Mouse (Mus musculus) liver, embryonic 14.5 days (tissue): ENCODE results near the gene Lefty2. TPM values are rescaled to one million over a fixed set of nuclear protein-coding genes. Genes with fewer than 3 reads are reported as not detected.
A peak's percentile ranks its signal among the peaks of the same experiment; 100 is the strongest.

Experiments used
- ATAC-seq: fragments of 200-750 bp; cut with Nextera tagmentation; 2 replicates; pipeline ENCODE4 v1.8.0; 2017; ENCODE audit warnings: moderate number of reproducible peaks, mild to moderate bottlenecking, moderate library complexity; ENCODE audit not compliant: insufficient read depth
- DNase-seq, 3 experiments: peaks; one replicate each; pipeline ENCODE4 v3.0.0-alpha.2; 2012 to 2013; ENCODE audit warnings: low read depth in 3 of 3, low spot score in 3 of 3
- H3K27ac ChIP-seq: fragments of 300-500 bp; sonication (generic); 2 replicates; pipeline ENCODE4 v1.5.1; 2014; ENCODE audit warnings: moderate library complexity, mild to moderate bottlenecking, control low read depth, inconsistent platforms
- H3K27me3 ChIP-seq: fragments of 300-500 bp; sonication (generic); 2 replicates; pipeline ENCODE4 v1.6.1; 2014; ENCODE audit warnings: mild to moderate bottlenecking, low read length, moderate library complexity; ENCODE audit not compliant: control insufficient read depth, insufficient read depth
- H3K36me3 ChIP-seq: fragments of 300-500 bp; sonication (generic); replicated peaks from 2 replicates; pipeline ENCODE4 v1.6.1; 2014; ENCODE audit warnings: low read depth; ENCODE audit not compliant: control insufficient read depth, insufficient read depth
- H3K4me1 ChIP-seq, 2 experiments: fragments of 200-500 bp in 1 of 2; fragments of 300-500 bp in 1 of 2; sonication (generic) in 1 of 2; replicated peaks; 2 replicates each; pipeline ENCODE4 v1.6.1; 2012 to 2014; ENCODE audit warnings: antibody characterized with exemption in 1 of 2, inconsistent platforms in 1 of 2, low read length in 1 of 2; ENCODE audit not compliant: control insufficient read depth in 2 of 2, insufficient read depth in 2 of 2
- H3K4me2 ChIP-seq: fragments of 300-500 bp; sonication (generic); 2 replicates; pipeline ENCODE4 v1.6.1; 2014; ENCODE audit warnings: low read depth, mild to moderate bottlenecking, control low read depth, moderate library complexity
- H3K4me3 ChIP-seq, 2 experiments: fragments of 200-500 bp in 1 of 2; fragments of 300-500 bp in 1 of 2; sonication (generic) in 1 of 2; 2 replicates each; pipeline ENCODE4 v1.5.1; 2012 to 2014; ENCODE audit warnings: low read depth in 2 of 2, low read length in 2 of 2, mild to moderate bottlenecking in 2 of 2, control low read depth in 1 of 2, inconsistent platforms in 1 of 2, moderate library complexity in 1 of 2; ENCODE audit not compliant: insufficient read depth in 1 of 2
- H3K9ac ChIP-seq: fragments of 300-500 bp; sonication (generic); replicated peaks from 2 replicates; pipeline ENCODE4 v1.6.1; 2014; ENCODE audit warnings: mild to moderate bottlenecking, control low read depth, moderate library complexity
- H3K9me3 ChIP-seq: fragments of 300-500 bp; sonication (generic); 2 replicates; pipeline ENCODE4 v1.6.1; 2016; ENCODE audit warnings: low read length, mixed read lengths; ENCODE audit not compliant: control insufficient read depth
- CTCF ChIP-seq: IDR thresholded peaks from 2 replicates; pipeline ENCODE4 v1.5.1; 2016; ENCODE audit warnings: antibody characterized with exemption, low read depth, control low read depth
- EP300 ChIP-seq: IDR thresholded peaks from 2 replicates; pipeline ENCODE4 v1.6.1; 2016; ENCODE audit warnings: antibody characterized with exemption, low read depth
- WGBS: fragments of 180-500 bp; shearing (Covaris S2); extraction: QIAGEN DNeasy Blood & Tissue Kit; methylation state at CpG from one replicate; pipeline ENCODE4 v1.1.7; 2014; ENCODE audit not compliant: insufficient replicate concordance; 5-methylcytosine and 5-hydroxymethylcytosine counted together
- polyA plus RNA-seq, 2 experiments: library from polyadenylated mRNA; depleted of rRNA in 1 of 2; stranded (reverse) in 1 of 2; unstranded in 1 of 2; fragments of >200 nt; fragmentation: Nextera tagmentation in 1 of 2; extraction: Ambion mirVana in 1 of 2; gene quantifications; 2 replicates each; pipeline versions ENCODE4 v1.2.1 to v1.2.3; 2012 to 2014

Gene Lefty2
- polyA plus RNA-seq, 2 experiments, result not detected

DNA sequence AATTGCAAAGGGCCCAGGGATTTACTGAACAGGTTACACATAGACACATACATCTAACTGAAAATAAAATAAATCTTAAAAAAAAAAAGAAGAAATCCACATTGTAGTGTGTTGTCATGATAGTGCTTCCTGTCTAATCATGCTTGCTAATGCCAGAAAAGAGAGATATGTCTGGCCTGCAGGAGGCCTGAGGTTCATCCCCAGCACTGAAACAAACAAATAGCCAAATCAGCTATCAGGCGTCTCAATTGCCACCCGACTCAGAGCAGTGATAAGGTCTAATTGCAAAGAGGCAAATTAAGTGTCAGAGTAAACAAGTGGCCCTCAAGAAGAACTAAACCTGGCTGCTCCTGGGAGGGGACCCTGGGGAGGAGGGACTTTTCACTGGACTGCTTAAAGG is 36.7 kb downstream of the Lefty2 start:
- H3K4me2 ChIP-seq, result no peak overlapping the region
- no peak for DNase-seq
- H3K27ac ChIP-seq, result no peak overlapping the region
- H3K9ac ChIP-seq, result no peak overlapping the region
- H3K4me1 ChIP-seq, result no peaks in the 10 kb centered on the region; a peak in 1 of 4 replicates
- no peaks in the 10 kb centered on the region for H3K36me3 ChIP-seq
- no peak for TF ChIP-seq CTCF
- no peak for TF ChIP-seq EP300
- peaks cover 6% of the 10 kb centered on the region for H3K27me3 ChIP-seq
- no peak overlapping the region for H3K4me3 ChIP-seq
- ATAC-seq, result no peak
- 17% methylated on average over 2 of the region's 2 CpGs for WGBS
- H3K9me3 ChIP-seq, result no peaks in the 10 kb centered on the region

DNA sequence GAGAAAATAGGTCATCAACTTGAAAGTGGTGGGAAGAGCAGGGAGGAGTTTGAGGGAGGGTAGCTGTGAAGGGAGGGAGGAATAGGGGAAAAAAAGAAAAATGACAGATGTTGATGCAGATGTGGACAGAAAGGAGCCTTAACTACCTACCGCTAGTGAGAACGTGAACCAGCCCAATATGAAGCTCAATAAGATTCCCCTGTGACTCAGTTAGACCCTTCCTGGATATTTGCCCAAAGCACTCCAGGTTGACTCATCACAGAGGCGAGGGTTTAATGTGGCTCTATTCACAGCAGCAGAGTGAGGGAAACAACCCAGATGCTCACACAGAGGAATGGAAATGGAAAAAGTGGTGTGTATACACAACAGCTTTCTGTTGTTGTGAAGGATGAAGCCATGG is 38.2 kb downstream of the Lefty2 start:
- H3K9ac ChIP-seq, result no peak overlapping the region
- no peak overlapping the region for H3K4me2 ChIP-seq
- H3K4me1 ChIP-seq, result peaks cover 0 to 5% of the 10 kb centered on the region in 2 experiments; a peak in 3 of 4 replicates
- DNase-seq (no peak), ATAC-seq (no peak)
- H3K36me3 ChIP-seq, result no peaks in the 10 kb centered on the region
- WGBS, result 70% methylated on average over 3 of the region's 3 CpGs
- no peak for TF ChIP-seq CTCF
- TF ChIP-seq EP300, result no peak
- H3K27ac ChIP-seq, result no peak overlapping the region
- H3K27me3 ChIP-seq, result peaks cover 11% of the 10 kb centered on the region
- no peak overlapping the region for H3K4me3 ChIP-seq
- no peaks in the 10 kb centered on the region for H3K9me3 ChIP-seq

DNA sequence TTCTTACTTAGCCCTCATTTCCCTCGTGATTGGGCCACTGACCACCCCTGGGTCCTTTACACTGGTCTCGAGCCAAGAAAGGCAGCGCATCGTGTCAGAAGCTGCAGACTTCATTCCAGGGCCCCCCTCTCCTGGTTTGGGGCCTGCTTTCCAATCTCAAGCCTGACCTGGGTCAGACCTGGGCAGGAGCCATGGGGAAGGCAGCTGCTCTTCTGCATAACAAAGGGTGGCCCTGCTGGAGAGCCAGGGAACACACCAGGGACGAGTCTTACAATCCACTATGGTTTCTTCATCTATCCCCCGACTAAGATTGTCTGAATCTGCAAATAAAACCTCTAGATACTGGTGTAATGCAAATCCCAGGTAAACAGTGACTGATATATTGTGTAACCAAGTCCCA is 40.8 kb downstream of the Lefty2 start:
- no peak overlapping the region for H3K4me3 ChIP-seq
- H3K9me3 ChIP-seq, result no peaks in the 10 kb centered on the region
- no peak for TF ChIP-seq EP300
- TF ChIP-seq CTCF, result no peak
- no peak overlapping the region for H3K9ac ChIP-seq
- DNase-seq (no peak), ATAC-seq (no peak)
- no peak overlapping the region for H3K4me2 ChIP-seq
- peaks cover 8 to 15% of the 10 kb centered on the region in 2 experiments for H3K4me1 ChIP-seq
- no peaks in the 10 kb centered on the region for H3K36me3 ChIP-seq
- 45% methylated on average over 6 of the region's 6 CpGs for WGBS
- peaks cover 8% of the 10 kb centered on the region for H3K27me3 ChIP-seq
- H3K27ac ChIP-seq, result no peak overlapping the region

DNA sequence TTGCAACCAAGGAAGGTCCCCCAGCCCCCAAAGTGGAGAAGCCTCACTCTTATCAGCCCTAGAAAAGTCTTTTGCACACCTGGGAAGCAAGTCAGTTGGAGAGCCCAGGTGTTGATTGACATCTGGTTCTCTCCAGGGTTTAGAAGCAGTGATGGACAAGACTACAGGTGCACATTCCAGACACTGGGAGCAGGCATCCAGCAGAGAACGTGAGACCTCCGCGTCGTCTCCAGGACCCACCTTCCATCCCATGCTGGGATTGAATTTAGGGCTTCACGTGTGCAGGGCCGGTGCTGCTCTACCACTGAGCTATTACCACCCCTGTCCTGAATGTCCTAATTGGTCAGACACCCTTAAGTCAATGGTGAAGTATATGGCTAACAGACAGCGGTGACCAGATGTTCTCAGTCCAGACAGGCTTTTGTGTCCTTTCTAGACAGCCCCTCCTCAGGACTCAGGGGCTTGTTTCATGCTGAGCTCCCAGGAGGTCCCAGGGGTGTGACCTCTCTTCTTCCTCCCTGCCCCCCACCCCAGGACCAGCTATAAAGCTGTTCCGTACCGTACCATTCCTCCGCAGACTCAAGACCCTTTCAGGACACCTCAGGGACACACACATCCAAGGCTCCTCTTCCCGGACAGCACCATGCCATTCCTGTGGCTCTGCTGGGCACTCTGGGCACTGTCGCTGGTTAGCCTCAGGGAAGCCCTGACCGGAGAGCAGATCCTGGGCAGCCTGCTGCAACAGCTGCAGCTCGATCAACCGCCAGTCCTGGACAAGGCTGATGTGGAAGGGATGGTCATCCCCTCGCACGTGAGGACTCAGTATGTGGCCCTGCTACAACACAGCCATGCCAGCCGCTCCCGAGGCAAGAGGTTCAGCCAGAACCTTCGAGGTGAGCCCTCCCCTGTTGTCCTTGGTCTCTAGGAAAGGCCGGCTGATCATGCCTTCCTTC is 41.8 kb downstream of the Lefty2 start, which contains the start of gene Lefty1:
Gene Lefty1, plus strand, starts transcription at position 556 of the 953 bp plus-strand sequence.
- no peaks in the 10 kb centered on the region for H3K36me3 ChIP-seq
- no peak within 1 kb of the TSS; the same call in 1 of the 2 replicates for H3K9ac ChIP-seq
- peak within 1 kb of the TSS; percentile 77 for H3K4me2 ChIP-seq
- H3K9me3 ChIP-seq, result no peaks in the 10 kb centered on the region
- WGBS, result 40% methylated on average over 21 of the region's 21 CpGs
- TF ChIP-seq EP300, result no peak
- TF ChIP-seq CTCF, result no peak
- H3K4me3 ChIP-seq, result peak within 1 kb of the TSS in 1 of 2 experiments; percentile 58; a peak in 1 of 4 replicates
- no peak within 1 kb of the TSS for H3K27ac ChIP-seq
- ATAC-seq (no peak), DNase-seq (no peak)
- peaks cover 8 to 15% of the 10 kb centered on the region in 2 experiments for H3K4me1 ChIP-seq
- peaks cover 8% of the 10 kb centered on the region for H3K27me3 ChIP-seq
